Mouse (Mus musculus): Measurements from ENCODE around the gene Sdr39u1. TPM values are rescaled to one million over a fixed set of nuclear protein-coding genes. Genes with fewer than 3 reads are reported as not detected.

Gene Sdr39u1
- polyA plus RNA-seq, 1 experiment from 2014 or later = 73.6 TPM

GRCm38 (mm10) chr14:55905518-55905917, 5.4 kb upstream of the Sdr39u1 start:
- H3K27ac ChIP-seq = no peak overlapping the region
- WGBS = 35% methylated on average over 1 of the region's 1 CpGs

GRCm38 (mm10) chr14:55900414-55900755, 292 bp upstream of the Sdr39u1 start:
- peak overlapping the region; percentile 52 for H3K4me3 ChIP-seq (replicated peaks)
- 0 out of 2 replicates have a peak, but pooled peaks cover 8% of the 10 kb centered on the region for H3K4me1 ChIP-seq (replicated peaks)
- peaks cover 17% of the 10 kb centered on the region for H3K36me3 ChIP-seq
- peak overlapping the region; percentile 85 for H3K27ac ChIP-seq
- H3K9ac ChIP-seq = peak overlapping the region; percentile 62
- no peaks in the 10 kb centered on the region for H3K27me3 ChIP-seq (replicated peaks)
- no peak; the same call in 1 of the 2 replicates for ATAC-seq
- H3K4me2 ChIP-seq (replicated peaks) = peak overlapping the region; percentile 89
- WGBS = 7% methylated on average over 12 of the region's 12 CpGs
- H3K9me3 ChIP-seq = no peaks in the 10 kb centered on the region

More at GRCm38 (mm10) chr14:55905518-55905917, 5.4 kb upstream of the Sdr39u1 start:
- peak; percentile 25; the same call in 1 of the 2 replicates for ATAC-seq
- no peaks in the 10 kb centered on the region for H3K9me3 ChIP-seq
- H3K4me1 ChIP-seq (replicated peaks) = 0 out of 2 replicates have a peak, but pooled peaks cover 7% of the 10 kb centered on the region
- no peak overlapping the region for H3K4me3 ChIP-seq (replicated peaks)
- no peaks in the 10 kb centered on the region for H3K27me3 ChIP-seq (replicated peaks)
- H3K9ac ChIP-seq = no peak overlapping the region
- H3K36me3 ChIP-seq = no peaks in the 10 kb centered on the region
- no peak overlapping the region for H3K4me2 ChIP-seq (replicated peaks)

GRCm38 (mm10) chr14:55898947-55899346, 1.1 kb downstream of the Sdr39u1 start:
- Histone ChIP-seq H3K4me2 (replicated peaks) (peak overlapping the region; percentile 89), H3K9me3 (no peaks in the 10 kb centered on the region), H3K4me3 (replicated peaks) (peak overlapping the region; percentile 52; the same call in 1 of the 2 replicates), H3K4me1 (replicated peaks) (0 out of 2 replicates have a peak, but pooled peaks cover 8% of the 10 kb centered on the region), H3K27ac (no peak overlapping the region), H3K9ac (no peak overlapping the region), H3K27me3 (replicated peaks) (no peaks in the 10 kb centered on the region), H3K36me3 (peaks cover 30% of the 10 kb centered on the region)
- ATAC-seq = no peak
- 84% methylated on average over 7 of the region's 7 CpGs for WGBS

- no peak for ATAC-seq
- 0 out of 2 replicates have a peak, but pooled peaks cover 8% of the 10 kb centered on the region for H3K4me1 ChIP-seq (replicated peaks)
These were observed 2.4 kb downstream of the Sdr39u1 start for GRCm38 (mm10) chr14:55897671-55898070.

GRCm38 (mm10) chr14:55886571-55887382, 13.3 kb downstream of the Sdr39u1 start:
- Histone ChIP-seq H3K36me3 (peaks cover 39% of the 10 kb centered on the region), H3K27ac (peak overlapping the region; percentile 51; the same call in 1 of the 2 replicates), H3K4me1 (replicated peaks) (peaks cover 39% of the 10 kb centered on the region), H3K4me2 (replicated peaks) (peak overlapping the region; percentile 76), H3K27me3 (replicated peaks) (no peaks in the 10 kb centered on the region), H3K9ac (0 out of 2 replicates have a peak overlapping the region, but pooled peaks have one; percentile 86), H3K4me3 (replicated peaks) (no peak overlapping the region), H3K9me3 (no peaks in the 10 kb centered on the region)
- 82% methylated on average over 24 of the region's 24 CpGs for WGBS
- ATAC-seq = no peak

More at GRCm38 (mm10) chr14:55897671-55898070, 2.4 kb downstream of the Sdr39u1 start:
- Histone ChIP-seq H3K9ac (no peak overlapping the region), H3K27me3 (replicated peaks) (no peaks in the 10 kb centered on the region), H3K27ac (0 out of 2 replicates have a peak overlapping the region, but pooled peaks have one; percentile 4), H3K4me2 (replicated peaks) (no peak overlapping the region), H3K4me3 (replicated peaks) (no peak overlapping the region), H3K36me3 (peaks cover 33% of the 10 kb centered on the region), H3K9me3 (no peaks in the 10 kb centered on the region)
- 90% methylated on average over 12 of the region's 12 CpGs for WGBS

GRCm38 (mm10) chr14:55885791-55886271, 14.3 kb downstream of the Sdr39u1 start:
- ATAC-seq = no peak
- peaks cover 32% of the 10 kb centered on the region for H3K36me3 ChIP-seq
- WGBS = 1% methylated on average over 16 of the region's 16 CpGs
- H3K27me3 ChIP-seq (replicated peaks) = no peaks in the 10 kb centered on the region
- no peaks in the 10 kb centered on the region for H3K9me3 ChIP-seq
- H3K4me3 ChIP-seq (replicated peaks) = peak overlapping the region; percentile 82
- peaks cover 39% of the 10 kb centered on the region for H3K4me1 ChIP-seq (replicated peaks)
- peak overlapping the region; percentile 98 for H3K27ac ChIP-seq
- peak overlapping the region; percentile 86 for H3K9ac ChIP-seq
- H3K4me2 ChIP-seq (replicated peaks) = peak overlapping the region; percentile 76

- Histone ChIP-seq H3K27me3 (replicated peaks) (no peaks in the 10 kb centered on the region), H3K4me1 (replicated peaks) (peaks cover 39% of the 10 kb centered on the region), H3K36me3 (peaks cover 32% of the 10 kb centered on the region), H3K4me2 (replicated peaks) (peak overlapping the region; percentile 76), H3K9me3 (no peaks in the 10 kb centered on the region), H3K4me3 (replicated peaks) (peak overlapping the region; percentile 82), H3K9ac (peak overlapping the region; percentile 86), H3K27ac (peak overlapping the region; percentile 98)
- peak; percentile 62 for ATAC-seq
- under 1% methylated on average over 18 of the region's 30 CpGs for WGBS
These were observed 14.8 kb downstream of the Sdr39u1 start for GRCm38 (mm10) chr14:55885114-55885790.

- Histone ChIP-seq H3K4me1 (replicated peaks) (peaks cover 39% of the 10 kb centered on the region), H3K4me3 (replicated peaks) (peak within 1 kb of the TSS; percentile 82), H3K9ac (peak within 1 kb of the TSS; percentile 86), H3K4me2 (replicated peaks) (peak within 1 kb of the TSS; percentile 76), H3K27me3 (replicated peaks) (no peaks in the 10 kb centered on the region), H3K9me3 (no peaks in the 10 kb centered on the region), H3K27ac (peak within 1 kb of the TSS; percentile 98), H3K36me3 (peaks cover 29% of the 10 kb centered on the region)
- WGBS = 0% methylated on average over 27 of the region's 30 CpGs
- ATAC-seq = peak; percentile 92
These were observed 15.4 kb downstream of the Sdr39u1 start, which contains the start of gene Khnyn for GRCm38 (mm10) chr14:55884713-55885113. Khnyn (plus strand) TSS chr14:55884947.

- ATAC-seq = peak; percentile 13; the same call in 1 of the 2 replicates
- peak within 1 kb of the TSS; percentile 86 for H3K9ac ChIP-seq
- 40% methylated on average over 4 of the region's 4 CpGs for WGBS
- peaks cover 23% of the 10 kb centered on the region for H3K36me3 ChIP-seq
- H3K4me2 ChIP-seq (replicated peaks) = peak within 1 kb of the TSS; percentile 76
- no peaks in the 10 kb centered on the region for H3K9me3 ChIP-seq
- peak within 1 kb of the TSS; percentile 82 for H3K4me3 ChIP-seq (replicated peaks)
- H3K27ac ChIP-seq = peak within 1 kb of the TSS; percentile 98
- H3K27me3 ChIP-seq (replicated peaks) = no peaks in the 10 kb centered on the region
- H3K4me1 ChIP-seq (replicated peaks) = peaks cover 39% of the 10 kb centered on the region
These were observed 15.9 kb downstream of the Sdr39u1 start, which contains the start of gene Cbln3 for GRCm38 (mm10) chr14:55884166-55884565. Cbln3 (minus strand) TSS chr14:55884392.

- no peaks in the 10 kb centered on the region for H3K9me3 ChIP-seq
- H3K4me3 ChIP-seq (replicated peaks) = no peak overlapping the region
- H3K9ac ChIP-seq = no peak overlapping the region
- H3K27ac ChIP-seq = peak overlapping the region; percentile 98
- WGBS = 88% methylated on average over 12 of the region's 12 CpGs
- H3K27me3 ChIP-seq (replicated peaks) = no peaks in the 10 kb centered on the region
- H3K4me2 ChIP-seq (replicated peaks) = no peak overlapping the region
- H3K4me1 ChIP-seq (replicated peaks) = peaks cover 39% of the 10 kb centered on the region
- ATAC-seq = no peak
- H3K36me3 ChIP-seq = peaks cover 21% of the 10 kb centered on the region
These were observed 16.4 kb downstream of the Sdr39u1 start for GRCm38 (mm10) chr14:55883663-55884062.

- Histone ChIP-seq H3K4me2 (replicated peaks) (no peak overlapping the region), H3K27me3 (replicated peaks) (no peaks in the 10 kb centered on the region), H3K4me3 (replicated peaks) (no peak overlapping the region), H3K9me3 (no peaks in the 10 kb centered on the region), H3K9ac (no peak overlapping the region), H3K4me1 (replicated peaks) (peaks cover 39% of the 10 kb centered on the region), H3K36me3 (peaks cover 19% of the 10 kb centered on the region), H3K27ac (0 out of 2 replicates have a peak overlapping the region, but pooled peaks have one; percentile 66)
- WGBS = 92% methylated on average over 13 of the region's 13 CpGs
- ATAC-seq = no peak
These were observed 16.9 kb downstream of the Sdr39u1 start for GRCm38 (mm10) chr14:55883149-55883661.
